28 mouse cellular contexts compared by ENCODE assay signal in genomic region chr19:39886699-39887098, GRCm38 (mm10). TPM values are rescaled to one million over a fixed set of nuclear protein-coding genes. Genes with fewer than 3 reads are reported as not detected.
"Had no signal": no experiment of that assay in that cellular context is flagged by ENCODE, and none has a peak within 500 bp of the region (broad histone marks: within the 10 kb centered on the region; RNA-seq: fewer than 3 reads in every experiment).

Gene Cyp2c69 (minus strand): TSS chr19:39886799.

RNA-seq across cellular contexts. Expression of gene Cyp2c69, which starts in this region (rescaled TPM):
- total RNA-seq: common myeloid progenitor, adult 5-6 weeks; forebrain, postnatal 0 days; gastrocnemius, adult 18-20 months; gastrocnemius, adult 2 months; gastrocnemius, postnatal 10 days; gastrocnemius, postnatal 14 days; gastrocnemius, postnatal 25 days; gastrocnemius, postnatal 36 days; granulocyte monocyte progenitor cell, adult 5-6 weeks; heart, adult 18-20 months; heart, adult 2 months; heart, adult 8-10 months had no signal
- polyA plus RNA-seq: cortical plate, adult 2 months; embryonic facial prominence, embryonic 10.5 days; embryonic facial prominence, embryonic 11.5 days; embryonic facial prominence, embryonic 12.5 days; embryonic facial prominence, embryonic 13.5 days; embryonic facial prominence, embryonic 14.5 days; embryonic facial prominence, embryonic 15.5 days; erythroblast, embryonic 14.5 days; forebrain, embryonic 10.5 days; forebrain, embryonic 11.5 days; forebrain, embryonic 12.5 days; forebrain, embryonic 13.5 days; forebrain, embryonic 14.5 days; forebrain, embryonic 15.5 days; forebrain, embryonic 16.5 days; forebrain, postnatal 0 days; frontal cortex, adult 2 months; heart, adult 2 months had no signal
